Mouse (Mus musculus) lung, embryonic 14.5 days (tissue): Measurements from ENCODE around the gene Ppcdc. TPM values are rescaled to one million over a fixed set of nuclear protein-coding genes. Genes with fewer than 3 reads are reported as not detected.
"Not testable (repeated sequence)": the region's sequence is repeated elsewhere in the genome, so short reads cannot be mapped to it uniquely, and the experiment has no call there.

Experiments used
- ATAC-seq: fragments of 200-750 bp; cut with Nextera tagmentation; 2 replicates; pipeline ENCODE4 v1.8.0; 2017; ENCODE audit warnings: mild to moderate bottlenecking, moderate TSS enrichment, moderate library complexity; ENCODE audit not compliant: insufficient read depth
- DNase-seq: peaks from one replicate; pipeline ENCODE4 v3.0.0-alpha.2; 2015
- H3K27ac ChIP-seq: fragments of 300-500 bp; sonication (generic); 2 replicates; pipeline ENCODE4 v1.5.1; 2014; ENCODE audit warnings: low read depth, mild to moderate bottlenecking, moderate library complexity
- H3K27me3 ChIP-seq: fragments of 300-500 bp; sonication (generic); 2 replicates; pipeline ENCODE4 v1.6.1; 2014; ENCODE audit warnings: low read length, control low read depth; ENCODE audit not compliant: insufficient read depth
- H3K36me3 ChIP-seq: fragments of 300-500 bp; sonication (generic); 2 replicates; pipeline ENCODE4 v1.6.1; 2014; ENCODE audit warnings: control low read depth; ENCODE audit not compliant: insufficient read depth
- H3K4me1 ChIP-seq: fragments of 300-500 bp; sonication (generic); 2 replicates; pipeline ENCODE4 v1.6.1; 2014; ENCODE audit warnings: antibody characterized with exemption, control low read depth; ENCODE audit not compliant: insufficient read depth
- H3K4me2 ChIP-seq: fragments of 300-500 bp; sonication (generic); 2 replicates; pipeline ENCODE4 v1.6.1; 2014; ENCODE audit warnings: mild to moderate bottlenecking
- H3K4me3 ChIP-seq: fragments of 300-500 bp; sonication (generic); 2 replicates; pipeline ENCODE4 v1.5.1; 2014; ENCODE audit warnings: low read depth, low read length
- H3K9ac ChIP-seq: fragments of 300-500 bp; sonication (generic); 2 replicates; pipeline ENCODE4 v1.6.1; 2014
- H3K9me3 ChIP-seq: fragments of 300-500 bp; sonication (generic); 2 replicates; pipeline ENCODE4 v1.6.1; 2016; ENCODE audit warnings: low read depth, low read length, control low read depth
- CTCF ChIP-seq: IDR thresholded peaks from 2 replicates; pipeline ENCODE4 v1.5.1; 2016; ENCODE audit warnings: antibody characterized with exemption, low read depth
- WGBS: fragments of 180-500 bp; shearing (Covaris S2); extraction: QIAGEN DNeasy Blood & Tissue Kit; methylation state at CpG from one replicate; pipeline ENCODE4 v1.1.7; 2014; 5-methylcytosine and 5-hydroxymethylcytosine counted together
- polyA plus RNA-seq: library from polyadenylated mRNA; unstranded; fragments of >200 nt; fragmentation: Nextera tagmentation; extraction: Ambion mirVana; gene quantifications from 2 replicates; pipeline ENCODE4 v1.2.1, GENCODE M21; 2014

The Ppcdc gene
- polyA plus RNA-seq, 1 experiment from 2014 or later = 22.5 TPM

GRCm38 (mm10) chr9:57428391-57428790 is 11.5 kb downstream of the Ppcdc start:
- no peaks in the 10 kb centered on the region for H3K36me3 ChIP-seq
- TF ChIP-seq CTCF = no peak

GRCm38 (mm10) chr9:57427937-57428336 is 12.0 kb downstream of the Ppcdc start:
- Histone ChIP-seq H3K4me2 (no peak overlapping the region), H3K36me3 (no peaks in the 10 kb centered on the region), H3K27ac (no peak overlapping the region), H3K9me3 (no peaks in the 10 kb centered on the region), H3K4me3 (no peak overlapping the region), H3K4me1 (peaks cover 13% of the 10 kb centered on the region; the same call in 1 of the 2 replicates), H3K9ac (no peak overlapping the region), H3K27me3 (no peaks in the 10 kb centered on the region)
- ATAC-seq (no peak), DNase-seq (no peak)
- WGBS = 61% methylated on average over 4 of the region's 4 CpGs
- no peak for TF ChIP-seq CTCF

More at GRCm38 (mm10) chr9:57428391-57428790, 11.5 kb downstream of the Ppcdc start:
- Histone ChIP-seq H3K27me3 (no peaks in the 10 kb centered on the region), H3K9me3 (no peaks in the 10 kb centered on the region), H3K9ac (no peak overlapping the region), H3K4me3 (no peak overlapping the region), H3K27ac (no peak overlapping the region; the same call in 1 of the 2 replicates), H3K4me2 (no peak overlapping the region), H3K4me1 (peaks cover 18% of the 10 kb centered on the region; the same call in 1 of the 2 replicates)
- 39% methylated on average over 4 of the region's 4 CpGs for WGBS
- ATAC-seq = no peak
- DNase-seq = peak; percentile 33

GRCm38 (mm10) chr9:57427123-57427522 is 12.8 kb downstream of the Ppcdc start:
- not testable (repeated sequence) for H3K4me3 ChIP-seq, DNase-seq, H3K27ac ChIP-seq, ATAC-seq, H3K36me3 ChIP-seq, H3K4me1 ChIP-seq, H3K9ac ChIP-seq, H3K9me3 ChIP-seq, H3K4me2 ChIP-seq, H3K27me3 ChIP-seq
- 93% methylated on average over 4 of the region's 4 CpGs for WGBS

GRCm38 (mm10) chr9:57425116-57425515 is 14.8 kb downstream of the Ppcdc start:
- Histone ChIP-seq H3K36me3 (no peaks in the 10 kb centered on the region), H3K27me3 (no peaks in the 10 kb centered on the region), H3K4me2 (no peak overlapping the region), H3K27ac (no peak overlapping the region), H3K9me3 (no peaks in the 10 kb centered on the region), H3K4me3 (no peak overlapping the region), H3K9ac (no peak overlapping the region), H3K4me1 (peaks cover 25% of the 10 kb centered on the region)
- DNase-seq = peak; percentile 53
- TF ChIP-seq CTCF = no peak
- 69% methylated on average over 3 of the region's 3 CpGs for WGBS
- no peak for ATAC-seq

GRCm38 (mm10) chr9:57424066-57424465 is 15.9 kb downstream of the Ppcdc start:
- H3K4me1 ChIP-seq = peaks cover 35% of the 10 kb centered on the region
- H3K4me3 ChIP-seq = no peak overlapping the region
- no peaks in the 10 kb centered on the region for H3K9me3 ChIP-seq
- ATAC-seq (no peak), DNase-seq (no peak)
- H3K27ac ChIP-seq = no peak overlapping the region
- 42% methylated on average over 6 of the region's 6 CpGs for WGBS
- no peak overlapping the region for H3K4me2 ChIP-seq
- H3K36me3 ChIP-seq = 0 out of 2 replicates have a peak, but pooled peaks cover 5% of the 10 kb centered on the region
- no peak for TF ChIP-seq CTCF
- no peaks in the 10 kb centered on the region for H3K27me3 ChIP-seq
- H3K9ac ChIP-seq = no peak overlapping the region

- WGBS = 33% methylated on average over 5 of the region's 5 CpGs
- Histone ChIP-seq H3K27me3 (no peaks in the 10 kb centered on the region), H3K4me2 (no peak overlapping the region; the same call in 1 of the 2 replicates), H3K36me3 (0 out of 2 replicates have a peak, but pooled peaks cover 5% of the 10 kb centered on the region), H3K4me1 (peaks cover 27% of the 10 kb centered on the region), H3K9ac (no peak overlapping the region), H3K27ac (peak overlapping the region; percentile 93), H3K9me3 (no peaks in the 10 kb centered on the region), H3K4me3 (no peak overlapping the region)
- no peak for TF ChIP-seq CTCF
- DNase-seq (no peak), ATAC-seq (no peak)
Observed at GRCm38 (mm10) chr9:57421688-57422111, 18.2 kb downstream of the Ppcdc start.

GRCm38 (mm10) chr9:57421121-57421571 is 18.8 kb downstream of the Ppcdc start:
- Histone ChIP-seq H3K9me3 (no peaks in the 10 kb centered on the region), H3K4me1 (peaks cover 27% of the 10 kb centered on the region), H3K4me2 (peak overlapping the region; percentile 51), H3K27ac (peak overlapping the region; percentile 93), H3K9ac (no peak overlapping the region), H3K4me3 (no peak overlapping the region), H3K27me3 (no peaks in the 10 kb centered on the region), H3K36me3 (0 out of 2 replicates have a peak, but pooled peaks cover 5% of the 10 kb centered on the region)
- no peak for DNase-seq
- WGBS = 13% methylated on average over 9 of the region's 9 CpGs
- ATAC-seq = no peak; the same call in 1 of the 2 replicates
- TF ChIP-seq CTCF = peak; percentile 1; the same call in 1 of the 2 replicates
